Mouse (Mus musculus) A20 (cell line): ENCODE data around the gene Gpr152.

ENCODE experiments used
- DNase-seq: peaks from one replicate; pipeline ENCODE4 v3.0.0-alpha.2; 2011; ENCODE audit warnings: low read depth, low spot score

The Gpr152 gene

DNA sequence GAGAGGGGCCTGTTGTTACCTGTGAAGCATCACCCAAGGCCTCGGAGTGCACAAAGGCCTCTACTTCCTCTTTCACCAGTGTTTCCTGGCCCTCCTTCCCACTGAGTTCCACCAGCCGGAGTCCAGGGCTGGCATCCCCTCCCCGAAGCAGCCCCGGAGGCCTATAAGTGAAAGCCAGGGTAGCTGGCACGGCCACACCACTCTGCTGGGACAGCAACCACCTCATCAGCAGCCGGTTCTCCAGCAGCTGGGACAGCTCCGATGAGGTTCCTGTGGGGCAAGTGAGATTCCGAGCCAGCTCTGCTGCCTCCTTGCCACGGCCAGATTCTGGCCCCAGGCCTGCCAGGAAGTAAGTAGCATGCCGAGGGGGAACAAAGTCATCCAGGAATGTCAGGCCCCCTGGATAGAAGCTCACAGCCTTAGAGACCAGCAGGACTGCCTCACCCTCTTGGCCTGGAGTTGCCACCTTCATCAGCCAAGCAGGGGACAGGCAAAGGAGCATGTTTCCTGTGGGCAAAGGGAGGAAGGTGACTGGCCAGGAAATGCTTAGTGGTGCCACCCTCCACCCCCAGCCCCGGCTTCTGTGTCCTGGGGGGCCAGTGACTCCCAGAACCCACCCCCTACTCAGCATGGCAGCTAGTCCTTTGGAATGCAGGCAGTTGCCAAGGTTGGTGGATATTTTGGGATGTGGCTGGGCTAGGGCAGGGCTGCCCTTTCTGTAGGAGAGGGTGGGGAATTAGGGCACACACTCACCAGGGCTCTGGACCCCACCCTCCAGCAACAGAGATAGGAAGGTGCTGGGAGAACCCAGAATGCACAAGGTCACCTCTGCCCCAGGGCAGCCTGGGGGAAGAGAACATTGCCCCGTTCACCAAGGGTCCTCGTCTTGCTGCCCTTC lies 32.1 kb downstream of the Gpr152 start:
- no peak for DNase-seq

DNA sequence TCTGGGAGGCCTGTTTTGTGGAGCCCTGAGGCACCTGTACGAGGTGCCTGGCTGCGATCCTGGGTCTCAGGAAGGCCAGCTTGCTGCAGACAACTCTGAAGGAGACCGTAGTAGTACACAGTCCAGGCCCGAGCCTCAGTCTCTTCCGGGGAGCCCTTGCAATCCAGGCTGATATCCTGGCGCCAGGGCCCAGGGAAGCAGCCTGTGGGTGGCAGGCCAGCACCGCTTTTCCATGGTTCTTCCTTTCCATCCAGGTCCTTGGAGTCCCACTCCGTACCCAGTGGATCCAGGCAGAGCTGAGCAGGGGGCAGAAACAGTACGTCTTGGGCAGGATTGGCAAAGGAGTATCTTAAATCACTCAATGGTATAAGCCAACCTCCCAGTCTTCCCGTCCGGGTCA lies 33.3 kb downstream of the Gpr152 start:
- no peak for DNase-seq

DNA sequence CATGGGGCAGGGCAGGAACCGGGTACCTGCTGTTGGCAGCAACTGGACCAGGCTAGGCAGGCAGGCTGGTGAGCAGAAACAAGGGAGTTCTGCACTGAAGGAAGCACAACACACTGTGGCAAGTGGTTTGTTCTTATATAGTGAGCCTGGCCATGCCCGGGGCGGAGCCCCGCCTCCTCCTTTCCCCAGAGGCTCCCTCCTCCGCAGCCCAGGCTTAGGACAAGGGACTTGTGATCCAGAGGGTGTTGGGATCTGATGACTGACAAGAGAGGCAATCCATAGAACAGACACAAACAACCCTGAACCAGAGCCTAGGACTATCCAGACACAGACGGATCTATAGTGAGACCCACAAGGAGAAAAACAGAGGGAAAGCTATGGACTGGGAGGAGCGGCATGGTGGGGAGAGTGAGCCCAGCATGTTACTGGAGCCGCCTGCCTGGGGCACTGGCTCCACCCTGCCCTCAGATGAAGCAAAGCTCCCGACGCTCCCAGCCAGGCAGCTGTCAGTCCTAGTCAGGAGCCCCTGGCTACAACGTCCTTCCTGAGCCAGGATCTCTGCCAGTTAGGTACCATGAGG lies 35.9 kb downstream of the Gpr152 start, which contains the start of gene Carns1:
Carns1 (minus strand) TSS at position 112 of the 580 bp plus-strand sequence.
- no peak for DNase-seq

DNA sequence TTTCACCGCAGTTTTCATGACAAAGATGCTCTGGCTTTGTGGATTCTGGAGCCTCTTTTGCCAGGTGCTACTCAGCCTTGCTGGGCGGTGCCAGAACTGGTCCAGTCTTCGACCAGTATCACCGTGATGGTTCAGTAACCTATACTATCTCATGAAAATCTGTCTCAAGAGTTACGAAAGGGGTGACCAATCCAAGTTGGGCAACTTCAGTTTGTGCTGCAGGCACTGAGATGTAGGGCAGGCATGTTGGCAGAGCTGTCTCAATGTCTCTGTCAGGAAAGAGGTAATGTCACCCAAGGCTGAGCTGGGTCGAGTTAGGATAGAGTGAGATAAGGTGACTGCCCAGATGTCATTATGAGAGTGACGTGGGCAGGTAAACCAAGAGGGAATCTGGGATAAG lies 40.8 kb downstream of the Gpr152 start:
- no peak for DNase-seq

DNA sequence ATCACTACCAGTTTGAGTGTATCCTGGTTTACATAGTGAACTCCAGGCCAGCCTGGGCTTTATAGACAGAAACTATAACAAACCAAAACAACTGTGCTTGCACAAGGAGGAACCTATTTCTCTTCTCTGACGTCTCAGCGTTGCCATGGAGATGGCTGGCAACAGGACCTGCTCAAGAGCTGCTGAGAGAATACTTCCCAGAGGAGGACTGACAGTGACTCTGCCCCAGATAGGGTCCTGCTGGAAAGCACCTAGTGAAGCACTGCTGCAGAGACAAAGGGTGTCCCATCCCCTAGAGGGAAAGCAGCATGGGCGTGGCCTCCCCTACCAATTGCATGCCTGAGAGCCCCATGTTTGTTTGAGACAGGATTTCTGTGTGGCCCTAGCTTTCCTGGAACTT lies 42.3 kb downstream of the Gpr152 start:
- no peak for DNase-seq

DNA sequence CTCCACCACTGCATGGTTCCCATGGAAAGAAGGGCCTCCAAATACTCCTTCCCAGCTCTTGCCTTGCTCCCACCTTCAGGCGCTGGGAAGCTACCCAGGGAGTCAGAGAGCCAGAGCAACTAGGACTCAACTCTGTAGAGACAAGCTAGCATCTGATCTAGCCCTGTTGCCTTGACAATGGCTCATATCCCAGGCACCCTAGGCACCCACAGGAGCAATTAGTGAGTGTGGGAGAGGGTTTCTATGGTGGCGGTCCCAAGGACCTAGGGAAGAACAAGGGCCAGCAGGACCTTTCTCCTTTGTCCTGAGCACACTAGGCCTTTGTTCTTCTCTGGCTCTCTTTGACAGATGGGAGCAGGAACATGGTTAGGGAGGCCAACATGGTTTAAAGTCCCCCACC lies 44.1 kb downstream of the Gpr152 start:
- no peak for DNase-seq

DNA sequence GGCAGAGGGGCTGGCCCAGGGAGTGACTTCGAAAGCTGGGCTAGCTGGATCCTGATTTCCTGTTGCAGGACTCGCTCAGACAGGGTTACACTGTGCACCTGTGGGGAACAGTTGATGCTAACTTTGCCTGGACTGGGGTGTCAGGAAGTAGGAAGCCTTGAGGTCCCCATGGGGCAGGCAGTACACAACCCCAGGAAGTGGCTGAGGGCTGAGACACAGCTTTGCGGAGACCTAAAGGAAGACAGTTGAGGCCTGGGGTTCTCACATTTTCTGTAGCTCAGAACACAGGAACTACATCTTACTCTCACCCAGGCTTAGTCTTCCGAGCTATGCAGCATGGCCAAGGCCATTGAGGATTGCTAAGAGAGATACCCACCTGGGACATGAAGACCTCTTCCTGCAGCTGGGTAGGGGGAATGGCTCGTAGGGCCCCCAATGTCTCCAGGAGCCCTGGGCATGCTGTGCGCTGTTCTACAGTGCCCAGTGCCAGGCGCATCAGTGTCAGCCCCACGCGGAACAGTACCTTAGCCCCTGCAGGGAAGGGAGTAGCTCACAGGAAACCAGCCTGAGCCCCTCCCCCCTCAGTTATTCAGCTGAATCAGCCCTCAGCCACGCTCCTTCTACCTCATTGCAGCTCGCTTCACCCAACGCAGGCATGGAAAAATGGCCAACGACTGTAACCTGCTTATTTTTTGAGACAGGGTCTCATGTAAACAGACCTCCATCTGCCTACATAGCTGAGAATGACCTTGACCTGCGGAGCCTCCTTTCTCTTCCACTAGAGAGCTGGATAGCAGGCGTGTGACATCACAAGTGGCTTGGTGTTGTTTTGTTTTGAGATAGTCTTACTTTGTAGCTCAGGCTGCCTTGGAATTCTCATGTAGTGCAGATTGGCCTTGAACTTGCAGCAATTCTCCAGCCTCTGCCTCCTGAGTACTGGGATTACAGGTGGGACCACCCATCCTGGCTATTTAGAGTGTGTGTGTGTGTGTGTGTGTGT lies 45.7 kb downstream of the Gpr152 start:
- DNase-seq = no peak

DNA sequence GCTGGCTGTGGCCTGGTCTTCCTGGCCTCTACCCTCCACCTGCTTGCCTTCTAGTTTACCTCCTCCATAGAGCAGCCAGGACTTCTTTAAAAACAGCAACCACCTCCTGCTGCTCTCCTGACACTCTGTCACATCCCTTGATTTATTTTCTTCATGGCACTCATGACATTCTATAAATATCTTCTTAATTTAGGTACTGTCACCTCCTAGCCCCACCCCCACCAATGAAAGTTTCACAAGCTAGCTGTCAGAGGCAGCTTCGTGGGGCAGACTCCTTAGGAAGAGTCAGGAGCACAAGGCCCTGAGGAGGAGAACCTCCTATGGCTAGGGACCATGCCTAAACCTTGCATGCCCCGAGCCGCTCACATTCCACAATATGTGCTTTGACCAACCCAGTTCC lies 47.7 kb downstream of the Gpr152 start:
- no peak for DNase-seq

DNA sequence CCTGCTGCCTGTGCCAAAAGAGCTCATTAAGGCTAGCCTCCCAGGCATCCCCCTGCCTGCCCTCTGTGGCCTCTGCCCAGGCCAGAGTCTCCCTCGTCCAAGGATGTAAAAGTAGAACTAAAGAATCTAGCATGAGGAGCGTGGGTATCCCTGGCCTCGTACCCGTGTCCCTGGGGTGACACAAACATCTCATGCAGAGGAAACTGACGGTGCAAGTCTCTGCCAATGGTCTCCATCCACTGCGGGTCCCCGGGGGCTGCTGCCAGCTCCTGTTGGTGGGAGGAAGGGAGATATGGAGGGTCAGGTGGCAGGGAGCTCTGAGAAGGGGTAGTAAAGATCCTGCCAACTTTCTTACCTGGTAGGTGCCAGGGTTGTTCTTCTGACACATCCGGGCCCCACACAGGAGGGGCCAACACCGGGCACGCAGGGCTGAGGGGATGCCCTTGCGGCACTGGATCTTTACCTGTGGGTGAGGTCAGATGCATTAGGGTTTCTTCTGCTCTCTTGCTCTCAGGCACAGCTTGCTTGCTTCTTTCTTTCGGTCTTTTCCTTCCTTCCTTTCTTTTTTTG lies 49.5 kb downstream of the Gpr152 start:
- DNase-seq = no peak

DNA sequence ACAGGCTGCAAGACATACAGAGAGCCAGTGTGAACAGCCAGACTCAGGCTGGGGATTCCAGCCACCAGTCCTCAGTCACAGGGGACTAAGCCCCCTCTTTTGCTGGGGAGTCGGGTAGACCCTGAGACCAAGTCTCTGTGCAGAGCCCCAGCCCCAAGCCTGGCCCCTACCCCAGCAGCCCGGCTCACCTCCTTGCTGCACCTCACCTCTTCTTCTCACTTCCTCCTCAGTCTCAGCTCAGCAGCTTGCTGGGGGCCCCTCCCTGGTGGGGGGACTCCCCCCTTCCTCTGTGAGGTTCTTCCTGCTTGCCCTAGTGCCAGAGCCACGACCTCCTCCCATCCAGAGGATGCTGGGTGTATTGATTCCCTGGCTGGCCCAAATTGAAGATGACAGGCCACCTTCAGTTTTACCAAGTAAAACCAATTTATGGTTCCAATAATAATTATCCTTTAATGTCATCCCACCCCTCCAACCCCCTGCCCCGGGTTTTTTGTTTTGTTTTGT lies 51.3 kb downstream of the Gpr152 start, which contains the start of gene Tbc1d10c:
Tbc1d10c (minus strand) TSS at position 454 of the 504 bp plus-strand sequence.
- peak; percentile 92 for DNase-seq

DNA sequence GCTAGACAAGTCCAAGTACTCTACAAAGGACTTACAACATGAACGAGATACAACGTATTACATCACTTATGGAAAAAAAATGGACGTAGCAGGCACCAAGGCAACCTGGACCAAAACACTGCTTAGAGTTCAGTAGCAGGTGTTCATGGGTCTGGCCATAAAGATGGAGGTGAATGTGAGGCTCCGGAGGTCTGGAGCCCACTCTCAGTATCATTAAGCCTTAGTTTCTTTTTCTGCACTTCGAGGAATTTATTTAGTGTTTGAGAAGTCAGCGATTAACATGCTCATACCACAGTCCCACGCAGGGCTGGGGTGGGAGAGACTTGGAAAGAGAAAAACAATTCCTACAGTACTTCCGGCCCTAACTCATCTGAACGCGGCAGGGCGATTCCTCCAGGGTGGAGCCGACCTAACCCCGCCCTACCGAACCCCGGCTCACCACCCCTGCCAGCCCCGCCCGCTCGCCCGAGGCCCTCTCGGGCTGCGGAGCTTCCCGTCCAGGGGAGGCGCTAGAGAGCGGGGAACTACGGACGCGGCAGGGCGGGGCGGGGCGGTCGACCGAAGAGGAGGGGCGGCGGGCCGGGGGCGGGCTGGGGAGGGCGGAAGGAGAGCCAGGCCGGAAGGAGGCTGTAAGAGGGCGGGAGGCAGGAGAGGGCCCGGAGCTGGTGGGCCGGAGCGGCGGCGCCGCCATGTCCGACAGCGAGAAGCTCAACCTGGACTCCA lies 52.1 kb downstream of the Gpr152 start, which contains the start of gene Ppp1ca:
Ppp1ca (plus strand) TSS at position 538 of the 723 bp plus-strand sequence.
- peak; percentile 98 for DNase-seq

DNA sequence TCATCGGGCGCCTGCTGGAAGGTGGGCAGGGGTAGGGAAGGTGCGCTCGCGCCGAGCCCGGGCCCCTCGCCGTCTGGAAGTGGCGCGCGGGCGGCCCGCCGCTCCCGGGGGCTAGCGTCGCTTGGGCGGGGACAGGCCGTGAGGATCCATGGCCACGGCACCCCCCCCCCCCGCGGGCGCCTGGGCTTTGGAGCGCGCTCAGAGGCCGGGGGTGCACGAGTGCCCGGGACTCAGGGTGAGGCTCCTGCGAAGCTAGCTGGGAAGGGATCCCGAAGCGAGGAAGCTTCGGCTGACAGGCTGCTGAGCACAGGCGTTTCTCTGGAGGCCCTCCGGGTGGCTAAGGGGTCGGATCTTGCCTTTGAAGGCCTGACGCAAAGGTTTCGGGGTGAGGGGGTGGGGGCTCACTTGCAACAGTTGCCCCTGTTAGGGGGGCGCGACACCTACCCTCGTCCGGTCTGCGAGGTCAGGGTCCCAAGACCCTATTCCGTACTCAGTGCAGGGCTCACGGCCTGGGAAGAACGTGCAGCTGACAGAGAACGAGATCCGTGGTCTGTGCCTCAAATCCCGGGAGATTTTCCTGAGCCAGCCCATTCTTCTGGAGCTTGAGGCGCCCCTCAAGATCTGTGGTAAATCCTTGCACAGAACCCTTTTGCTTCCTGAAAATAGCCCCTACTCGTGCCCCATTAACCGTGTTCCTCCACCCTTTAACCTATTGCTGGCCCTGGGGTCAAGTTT lies 52.8 kb downstream of the Gpr152 start:
- DNase-seq = peak; percentile 40

DNA sequence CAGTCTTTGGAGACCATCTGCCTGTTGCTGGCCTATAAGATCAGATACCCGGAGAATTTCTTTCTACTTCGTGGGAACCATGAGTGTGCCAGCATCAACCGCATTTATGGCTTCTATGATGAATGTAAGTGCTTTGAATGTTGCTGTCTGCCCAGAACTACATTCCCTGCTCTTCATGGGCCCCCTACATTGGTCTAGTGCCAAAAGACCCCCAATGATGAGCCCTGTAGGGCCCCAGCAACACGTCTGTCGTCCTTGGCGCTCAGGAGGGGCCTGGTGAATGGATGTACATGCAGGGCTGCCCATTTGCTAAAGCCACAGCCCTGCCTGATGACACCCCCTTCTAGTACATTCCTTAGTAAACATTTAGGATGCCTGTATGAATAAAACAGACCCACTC lies 53.5 kb downstream of the Gpr152 start:
- DNase-seq = no peak

DNA sequence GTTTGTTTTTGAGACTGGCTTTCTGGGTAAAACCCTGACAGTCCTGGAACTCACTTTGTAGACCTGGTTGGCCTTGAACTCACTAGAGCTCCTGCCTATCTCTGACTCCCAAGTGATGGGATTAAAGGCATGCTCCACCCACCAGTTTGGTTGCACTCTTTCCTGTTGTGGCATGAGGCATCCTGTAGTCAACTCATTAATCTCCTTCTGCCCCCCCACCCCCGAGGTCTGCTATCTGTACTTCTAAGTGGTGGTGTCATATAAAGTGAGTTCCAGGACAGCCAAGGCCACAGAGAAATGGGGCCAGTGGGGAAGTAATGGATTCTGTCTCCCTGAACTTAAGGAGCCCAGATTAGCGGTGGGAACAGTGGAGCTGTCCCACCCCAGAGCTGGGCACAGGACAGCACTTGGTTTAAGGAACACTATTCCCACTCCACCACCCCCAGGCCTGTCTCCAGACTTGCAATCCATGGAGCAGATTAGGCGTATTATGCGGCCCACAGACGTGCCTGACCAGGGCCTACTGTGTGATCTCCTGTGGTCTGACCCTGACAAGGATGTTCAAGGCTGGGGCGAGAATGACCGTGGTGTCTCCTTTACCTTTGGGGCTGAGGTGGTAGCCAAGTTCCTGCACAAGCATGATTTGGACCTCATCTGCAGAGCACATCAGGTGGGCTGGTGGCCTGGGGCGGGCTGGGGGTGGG lies 54.6 kb downstream of the Gpr152 start:
- DNase-seq = no peak

DNA sequence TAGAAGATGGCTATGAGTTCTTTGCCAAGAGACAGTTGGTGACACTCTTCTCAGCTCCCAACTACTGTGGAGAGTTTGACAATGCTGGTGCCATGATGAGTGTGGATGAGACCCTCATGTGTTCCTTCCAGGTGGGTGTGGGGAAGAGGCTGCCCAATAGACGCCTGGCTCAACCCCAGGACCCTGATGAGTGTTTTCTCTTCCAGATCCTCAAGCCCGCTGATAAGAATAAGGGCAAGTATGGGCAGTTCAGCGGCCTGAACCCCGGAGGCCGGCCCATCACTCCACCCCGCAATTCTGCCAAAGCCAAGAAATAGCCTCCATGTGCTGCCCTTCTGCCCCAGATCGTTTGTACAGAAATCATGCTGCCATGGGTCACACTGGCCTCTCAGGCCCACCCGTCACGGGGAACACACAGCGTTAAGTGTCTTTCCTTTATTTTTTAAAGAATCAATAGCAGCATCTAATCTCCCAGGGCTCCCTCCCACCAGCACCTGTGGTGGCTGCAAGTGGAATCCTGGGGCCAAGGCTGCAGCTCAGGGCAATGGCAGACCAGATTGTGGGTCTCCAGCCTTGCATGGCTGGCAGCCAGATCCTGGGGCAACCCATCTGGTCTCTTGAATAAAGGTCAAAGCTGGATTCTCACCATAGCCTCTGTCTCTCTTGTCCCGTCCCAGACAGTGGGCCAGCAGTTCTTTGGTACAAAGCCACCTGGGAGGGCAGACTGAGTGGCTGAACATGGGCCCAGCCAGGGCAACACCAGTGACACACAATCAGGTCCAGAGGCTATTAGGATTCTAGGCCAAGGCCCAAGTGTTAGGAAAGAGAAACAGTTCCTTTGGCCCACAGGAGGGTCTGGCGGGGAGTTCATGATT lies 55.4 kb downstream of the Gpr152 start:
- no peak for DNase-seq
